Mouse (Mus musculus) midbrain, embryonic 13.5 days (tissue): ENCODE results near the gene Ahctf1. TPM values are rescaled to one million over a fixed set of nuclear protein-coding genes. Genes with fewer than 3 reads are reported as not detected.
A peak's percentile ranks its signal among the peaks of the same experiment; 100 is the strongest.

Experiments
- ATAC-seq: fragments of 200-750 bp; cut with Nextera tagmentation; 2 replicates; pipeline ENCODE4 v1.8.0; 2017; ENCODE audit warnings: mild to moderate bottlenecking, moderate TSS enrichment, moderate library complexity
- H3K27ac ChIP-seq: fragments of 300-500 bp; sonication (generic); 2 replicates; pipeline ENCODE4 v1.5.1; 2015; ENCODE audit warnings: inconsistent platforms, mild to moderate bottlenecking, moderate library complexity
- H3K27me3 ChIP-seq: fragments of 300-500 bp; sonication (generic); 2 replicates; pipeline ENCODE4 v1.6.1; 2015; ENCODE audit warnings: mild to moderate bottlenecking, inconsistent platforms
- H3K36me3 ChIP-seq: fragments of 300-500 bp; sonication (generic); 2 replicates; pipeline ENCODE4 v1.6.1; 2015; ENCODE audit warnings: mild to moderate bottlenecking, inconsistent platforms
- H3K4me1 ChIP-seq: fragments of 300-500 bp; sonication (generic); replicated peaks from 2 replicates; pipeline ENCODE4 v1.6.1; 2015; ENCODE audit warnings: inconsistent platforms
- H3K4me2 ChIP-seq: fragments of 300-500 bp; sonication (generic); replicated peaks from 2 replicates; pipeline ENCODE4 v1.6.1; 2015; ENCODE audit warnings: moderate library complexity, mild to moderate bottlenecking, inconsistent platforms
- H3K4me3 ChIP-seq: fragments of 300-500 bp; sonication (generic); replicated peaks from 2 replicates; pipeline ENCODE4 v1.5.1; 2015; ENCODE audit warnings: mild to moderate bottlenecking, inconsistent platforms
- H3K9ac ChIP-seq: fragments of 300-500 bp; sonication (generic); replicated peaks from 2 replicates; pipeline ENCODE4 v1.6.1; 2015; ENCODE audit warnings: mild to moderate bottlenecking, inconsistent platforms
- H3K9me3 ChIP-seq: fragments of 300-500 bp; sonication (generic); 2 replicates; pipeline ENCODE4 v1.6.1; 2016; ENCODE audit warnings: mild to moderate bottlenecking, inconsistent platforms
- WGBS: fragments of 180-500 bp; shearing (Covaris S2); methylation state at CpG from one replicate; pipeline ENCODE4 v1.1.7; 2015; 5-methylcytosine and 5-hydroxymethylcytosine counted together
- polyA plus RNA-seq: library from polyadenylated mRNA; unstranded; fragments of >200 nt; fragmentation: Nextera tagmentation; extraction: Ambion mirVana; gene quantifications from 2 replicates; pipeline ENCODE4 v1.2.1, GENCODE M21; 2015

Gene Ahctf1
- polyA plus RNA-seq: 21.7 and 21.9 TPM in 2 replicates

- Histone ChIP-seq H3K9ac (peak within 1 kb of the TSS; percentile 95), H3K27ac (peak within 1 kb of the TSS; percentile 96), H3K4me2 (peak within 1 kb of the TSS; percentile 86), H3K4me1 (peaks cover 20% of the 10 kb centered on the region), H3K27me3 (no peaks in the 10 kb centered on the region), H3K36me3 (peaks cover 4% of the 10 kb centered on the region), H3K4me3 (peak within 1 kb of the TSS; percentile 72), H3K9me3 (no peaks in the 10 kb centered on the region)
- WGBS: under 1% methylated on average over 56 of the region's 56 CpGs
- ATAC-seq: peak; percentile 99
Observed at GRCm38 (mm10) chr1:179803513-179804139, at the start of gene Ahctf1. Gene Ahctf1 (minus strand): TSS chr1:179803680.

- Histone ChIP-seq H3K9me3 (no peaks in the 10 kb centered on the region), H3K27ac (no peak overlapping the region), H3K4me1 (no peaks in the 10 kb centered on the region), H3K4me3 (peak overlapping the region; percentile 40), H3K27me3 (no peaks in the 10 kb centered on the region), H3K36me3 (no peaks in the 10 kb centered on the region), H3K4me2 (peak overlapping the region; percentile 62), H3K9ac (peak overlapping the region; percentile 62)
- peak; percentile 68 for ATAC-seq
- WGBS: 2% methylated on average over 20 of the region's 20 CpGs
Observed at GRCm38 (mm10) chr1:179847759-179848389, 44.4 kb upstream of the Ahctf1 start.

- 58% methylated on average over 7 of the region's 7 CpGs for WGBS
- Histone ChIP-seq H3K4me3 (no peak overlapping the region), H3K9me3 (no peaks in the 10 kb centered on the region), H3K27ac (no peak overlapping the region), H3K4me2 (no peak overlapping the region), H3K9ac (no peak overlapping the region), H3K4me1 (no peaks in the 10 kb centered on the region), H3K27me3 (no peaks in the 10 kb centered on the region), H3K36me3 (no peaks in the 10 kb centered on the region)
- ATAC-seq: no peak
Observed at GRCm38 (mm10) chr1:179847173-179847572, 43.7 kb upstream of the Ahctf1 start.

GRCm38 (mm10) chr1:179845832-179846499 is 42.5 kb upstream of the Ahctf1 start:
- Histone ChIP-seq H3K4me1 (no peaks in the 10 kb centered on the region), H3K9ac (no peak overlapping the region), H3K9me3 (no peaks in the 10 kb centered on the region), H3K4me3 (no peak overlapping the region), H3K4me2 (no peak overlapping the region), H3K36me3 (no peaks in the 10 kb centered on the region), H3K27ac (no peak overlapping the region), H3K27me3 (no peaks in the 10 kb centered on the region)
- 82% methylated on average over 16 of the region's 16 CpGs for WGBS
- no peak for ATAC-seq

GRCm38 (mm10) chr1:179844894-179845293 is 41.4 kb upstream of the Ahctf1 start:
- no peaks in the 10 kb centered on the region for H3K9me3 ChIP-seq
- H3K27me3 ChIP-seq: no peaks in the 10 kb centered on the region
- H3K4me3 ChIP-seq: no peak overlapping the region
- no peaks in the 10 kb centered on the region for H3K36me3 ChIP-seq
- no peak overlapping the region for H3K9ac ChIP-seq
- peak; percentile 73 for ATAC-seq
- H3K4me2 ChIP-seq: no peak overlapping the region
- H3K27ac ChIP-seq: no peak overlapping the region
- 18% methylated on average over 5 of the region's 5 CpGs for WGBS
- H3K4me1 ChIP-seq: no peaks in the 10 kb centered on the region

GRCm38 (mm10) chr1:179843981-179844380 is 40.5 kb upstream of the Ahctf1 start:
- H3K9ac ChIP-seq: no peak overlapping the region
- H3K36me3 ChIP-seq: no peaks in the 10 kb centered on the region
- H3K4me2 ChIP-seq: no peak overlapping the region
- H3K4me3 ChIP-seq: no peak overlapping the region
- no peaks in the 10 kb centered on the region for H3K4me1 ChIP-seq
- H3K27ac ChIP-seq: no peak overlapping the region
- no peak for ATAC-seq
- no peaks in the 10 kb centered on the region for H3K9me3 ChIP-seq
- H3K27me3 ChIP-seq: no peaks in the 10 kb centered on the region
- WGBS: 29% methylated on average over 3 of the region's 3 CpGs

GRCm38 (mm10) chr1:179842568-179842967 is 39.1 kb upstream of the Ahctf1 start:
- H3K27ac ChIP-seq: no peak overlapping the region

GRCm38 (mm10) chr1:179836426-179837404 is 33.2 kb upstream of the Ahctf1 start:
- Histone ChIP-seq H3K4me3 (no peak overlapping the region), H3K36me3 (no peaks in the 10 kb centered on the region), H3K4me2 (no peak overlapping the region), H3K4me1 (no peaks in the 10 kb centered on the region), H3K27me3 (no peaks in the 10 kb centered on the region), H3K9ac (no peak overlapping the region), H3K9me3 (0 out of 2 replicates have a peak, but pooled peaks cover 6% of the 10 kb centered on the region), H3K27ac (no peak overlapping the region)
- no peak for ATAC-seq
- 89% methylated on average over 7 of the region's 7 CpGs for WGBS

More at GRCm38 (mm10) chr1:179842568-179842967, 39.1 kb upstream of the Ahctf1 start:
- no peak overlapping the region for H3K4me3 ChIP-seq
- H3K9ac ChIP-seq: no peak overlapping the region
- no peaks in the 10 kb centered on the region for H3K36me3 ChIP-seq
- H3K4me2 ChIP-seq: no peak overlapping the region
- WGBS: 85% methylated on average over 7 of the region's 7 CpGs
- H3K27me3 ChIP-seq: no peaks in the 10 kb centered on the region
- ATAC-seq: no peak
- H3K4me1 ChIP-seq: no peaks in the 10 kb centered on the region
- H3K9me3 ChIP-seq: no peaks in the 10 kb centered on the region

GRCm38 (mm10) chr1:179835753-179836425 is 32.4 kb upstream of the Ahctf1 start:
- 90% methylated on average over 1 of the region's 1 CpGs for WGBS
- Histone ChIP-seq H3K27ac (no peak overlapping the region), H3K4me3 (no peak overlapping the region), H3K4me1 (no peaks in the 10 kb centered on the region), H3K27me3 (no peaks in the 10 kb centered on the region), H3K36me3 (no peaks in the 10 kb centered on the region), H3K9me3 (0 out of 2 replicates have a peak, but pooled peaks cover 6% of the 10 kb centered on the region), H3K4me2 (no peak overlapping the region), H3K9ac (no peak overlapping the region)
- ATAC-seq: no peak

GRCm38 (mm10) chr1:179833596-179833995 is 30.1 kb upstream of the Ahctf1 start:
- 89% methylated on average over 1 of the region's 1 CpGs for WGBS
- Histone ChIP-seq H3K4me3 (no peak overlapping the region), H3K27me3 (no peaks in the 10 kb centered on the region), H3K9me3 (0 out of 2 replicates have a peak, but pooled peaks cover 6% of the 10 kb centered on the region), H3K4me2 (no peak overlapping the region), H3K36me3 (no peaks in the 10 kb centered on the region), H3K9ac (no peak overlapping the region), H3K27ac (no peak overlapping the region), H3K4me1 (no peaks in the 10 kb centered on the region)
- ATAC-seq: no peak

GRCm38 (mm10) chr1:179832710-179833240 is 29.3 kb upstream of the Ahctf1 start:
- ATAC-seq: no peak
- Histone ChIP-seq H3K9ac (no peak overlapping the region), H3K9me3 (0 out of 2 replicates have a peak, but pooled peaks cover 6% of the 10 kb centered on the region), H3K27ac (no peak overlapping the region), H3K36me3 (no peaks in the 10 kb centered on the region), H3K4me2 (no peak overlapping the region), H3K4me3 (no peak overlapping the region), H3K4me1 (no peaks in the 10 kb centered on the region), H3K27me3 (no peaks in the 10 kb centered on the region)
- 88% methylated on average over 7 of the region's 7 CpGs for WGBS
